Mouse (Mus musculus) gastrocnemius, adult 2 months (tissue): Measurements from ENCODE around the gene Nmnat3. TPM values are rescaled to one million over a fixed set of nuclear protein-coding genes. Genes with fewer than 3 reads are reported as not detected.
A peak's percentile ranks its signal among the peaks of the same experiment; 100 is the strongest.
"Not testable (repeated sequence)": the region's sequence is repeated elsewhere in the genome, so short reads cannot be mapped to it uniquely, and the experiment has no call there.

Experiments
- DNase-seq: peaks from one replicate; pipeline ENCODE4 v3.0.0; 2022
- H3K27ac ChIP-seq: fragments of 200-600 bp; 2 replicates; pipeline ENCODE4 v1.8.1; 2022; ENCODE audit warnings: mild to moderate bottlenecking
- H3K4me3 ChIP-seq: fragments of 200-600 bp; 2 replicates; pipeline ENCODE4 v1.8.1; 2022; ENCODE audit warnings: mild to moderate bottlenecking, moderate library complexity
- CTCF ChIP-seq: fragments of 200-600 bp; IDR thresholded peaks from 2 replicates; pipeline ENCODE4 v1.8.1; 2022; ENCODE audit warnings: antibody characterized with exemption, mild to moderate bottlenecking, moderate library complexity
- intact Hi-C: fragments of 180-260 bp; cut with DNase I; formaldehyde crosslinking; loops from one replicate; pipeline ENCODE4 v1.15.1; 2025
- long read RNA-seq, 2 experiments: library from polyadenylated mRNA; stranded (forward); transcript quantifications; one replicate each; pipeline ENCODE4 v2.0.0; 2021
- total RNA-seq, 2 experiments: library from RNA; stranded (reverse); gene quantifications; 2 replicates each; pipeline ENCODE4 v1.2.3; 2021

Gene Nmnat3
- 10 to 100 TPM; 12.0 to 12.5 TPM for total RNA-seq
- long read RNA-seq, experiment 1, transcript Nmnat3-201 (5 exons, 2,166 nt): major isoform, 15 of 34 reads
- long read RNA-seq, experiment 1, partial matches to known transcripts: 0 of 34 reads
- long read RNA-seq, experiment 1, other reads (novel, unspliced or antisense): 19 of 34 reads
- long read RNA-seq, experiment 2, transcript Nmnat3-201 (5 exons, 2,166 nt): major isoform, 10 of 22 reads
- long read RNA-seq, experiment 2, partial matches to known transcripts: 3 of 22 reads
- long read RNA-seq, experiment 2, other reads (novel, unspliced or antisense): 9 of 22 reads

- H3K27ac ChIP-seq, DNase-seq, intact Hi-C loops, H3K4me3 ChIP-seq: not testable (repeated sequence)
Observed at GRCm38 (mm10) chr9:98287135-98287534, at the start of gene Nmnat3. TSS of gene Nmnat3 (plus strand) at chr9:98287435.

GRCm38 (mm10) chr9:98243481-98243880, 43.8 kb upstream of the Nmnat3 start:
- Histone ChIP-seq H3K27ac (no peak overlapping the region), H3K4me3 (no peak overlapping the region)
- no peak for TF ChIP-seq CTCF
- DNase-seq: no peak
- intact Hi-C loops: no loop called here

GRCm38 (mm10) chr9:98244223-98244622, 43.0 kb upstream of the Nmnat3 start:
- H3K4me3 ChIP-seq: no peak overlapping the region
- no peak overlapping the region for H3K27ac ChIP-seq
- intact Hi-C loops: no loop called here
- peak; percentile 16; the same call in 1 of the 2 replicates for TF ChIP-seq CTCF
- DNase-seq: peak; percentile 19

GRCm38 (mm10) chr9:98245226-98245625, 42.0 kb upstream of the Nmnat3 start:
- intact Hi-C loops: no loop called here
- Histone ChIP-seq H3K27ac (no peak overlapping the region), H3K4me3 (no peak overlapping the region)
- no peak for DNase-seq
- no peak for TF ChIP-seq CTCF

- intact Hi-C loops: no loop called here
- no peak for TF ChIP-seq CTCF
- Histone ChIP-seq H3K4me3 (no peak overlapping the region), H3K27ac (no peak overlapping the region)
- DNase-seq: no peak
Observed at GRCm38 (mm10) chr9:98246351-98246750, 40.9 kb upstream of the Nmnat3 start.

GRCm38 (mm10) chr9:98260210-98260609, 27.0 kb upstream of the Nmnat3 start:
- no peak overlapping the region for H3K4me3 ChIP-seq
- intact Hi-C loops: no loop called here
- H3K27ac ChIP-seq: no peak overlapping the region
- no peak for TF ChIP-seq CTCF
- peak; percentile 19 for DNase-seq

- TF ChIP-seq CTCF: no peak
- H3K27ac ChIP-seq: no peak overlapping the region
- no peak overlapping the region for H3K4me3 ChIP-seq
- DNase-seq: no peak
- intact Hi-C loops: no loop called here
Observed at GRCm38 (mm10) chr9:98261461-98262011, 25.7 kb upstream of the Nmnat3 start.

- DNase-seq: no peak
- Histone ChIP-seq H3K4me3 (no peak overlapping the region), H3K27ac (no peak overlapping the region)
- intact Hi-C loops: no loop called here
- TF ChIP-seq CTCF: no peak
Observed at GRCm38 (mm10) chr9:98264916-98265315, 22.3 kb upstream of the Nmnat3 start.

GRCm38 (mm10) chr9:98272734-98273133, 14.5 kb upstream of the Nmnat3 start:
- intact Hi-C loops: no loop called here
- TF ChIP-seq CTCF: no peak
- no peak overlapping the region for H3K4me3 ChIP-seq
- no peak for DNase-seq
- no peak overlapping the region for H3K27ac ChIP-seq

GRCm38 (mm10) chr9:98275080-98275479, 12.2 kb upstream of the Nmnat3 start:
- DNase-seq: no peak
- intact Hi-C loops: no loop called here
- Histone ChIP-seq H3K27ac (no peak overlapping the region), H3K4me3 (no peak overlapping the region)
- TF ChIP-seq CTCF: no peak

- Histone ChIP-seq H3K4me3 (no peak overlapping the region), H3K27ac (no peak overlapping the region)
- intact Hi-C loops: no loop called here
- no peak for TF ChIP-seq CTCF
- no peak for DNase-seq
Observed at GRCm38 (mm10) chr9:98280162-98280561, 7.1 kb upstream of the Nmnat3 start.

- Histone ChIP-seq H3K27ac (no peak overlapping the region), H3K4me3 (no peak overlapping the region)
- no peak for DNase-seq
- intact Hi-C loops: no loop called here
- no peak for TF ChIP-seq CTCF
Observed at GRCm38 (mm10) chr9:98285606-98286301, 1.5 kb upstream of the Nmnat3 start.

- DNase-seq: no peak
- Histone ChIP-seq H3K27ac (no peak overlapping the region), H3K4me3 (no peak overlapping the region)
- intact Hi-C loops: no loop called here
- TF ChIP-seq CTCF: no peak
Observed at GRCm38 (mm10) chr9:98289665-98290064, 2.4 kb downstream of the Nmnat3 start.
